Mouse (Mus musculus): ENCODE results near the gene Gm47959. TPM values are rescaled to one million over a fixed set of nuclear protein-coding genes. Genes with fewer than 3 reads are reported as not detected.
"Not testable (repeated sequence)": the region's sequence is repeated elsewhere in the genome, so short reads cannot be mapped to it uniquely, and the experiment has no call there.

The Gm47959 gene
- polyA plus RNA-seq (2015; fragmentation: Nextera tagmentation; extraction: Ambion mirVana), result not detected in 2 replicates

GRCm38 (mm10) chr1:83000306-83000705 lies at the start of gene Gm47959:
Gene Gm47959 (plus strand): TSS chr1:83000548.
- H3K9ac ChIP-seq; H3K4me2 ChIP-seq; H3K9me3 ChIP-seq; H3K4me1 ChIP-seq; H3K27ac ChIP-seq; H3K4me3 ChIP-seq; ATAC-seq (replicated peaks); H3K27me3 ChIP-seq (replicated peaks); H3K36me3 ChIP-seq (replicated peaks): not testable (repeated sequence)
- WGBS, result 96% methylated on average over 7 of the region's 9 CpGs

- H3K36me3 ChIP-seq (replicated peaks); H3K9me3 ChIP-seq; H3K4me2 ChIP-seq; H3K4me1 ChIP-seq; H3K27me3 ChIP-seq (replicated peaks); ATAC-seq (replicated peaks); H3K4me3 ChIP-seq; H3K9ac ChIP-seq; H3K27ac ChIP-seq: not testable (repeated sequence)
Measured at GRCm38 (mm10) chr1:82955913-82956312, 44.4 kb upstream of the Gm47959 start, which contains the start of gene Gm7544. Gene Gm7544 (minus strand): TSS chr1:82956013.

DNA sequence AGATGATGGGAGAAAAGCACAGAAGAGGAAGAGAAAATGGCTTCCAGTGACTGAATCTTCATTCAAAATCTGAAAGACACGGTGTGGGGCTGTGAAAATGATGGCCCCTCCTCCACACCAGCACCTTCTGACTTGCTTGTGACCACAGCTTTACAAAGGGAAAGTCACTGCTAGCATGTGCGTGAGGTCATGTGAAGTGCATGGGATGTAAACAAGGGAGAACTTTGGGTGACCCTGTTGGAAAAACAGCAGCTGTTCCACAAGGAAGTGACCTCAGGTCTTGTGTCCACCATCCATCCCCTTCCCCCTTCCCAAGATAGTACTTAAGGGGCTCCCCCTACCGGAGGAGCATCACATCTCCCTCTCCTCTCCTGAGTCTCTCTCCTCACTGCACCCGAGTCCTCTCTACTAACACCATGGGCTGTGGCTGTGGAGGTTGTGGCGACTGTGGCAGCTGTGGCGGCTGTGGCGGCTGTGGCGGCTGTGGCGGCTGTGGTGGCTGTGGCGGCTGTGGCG lies 40.4 kb upstream of the Gm47959 start, which contains the start of gene Gm47955:
TSS of gene Gm47955 (plus strand) at position 417 of the 516 bp plus-strand sequence.
- no peaks in the 10 kb centered on the region for H3K4me1 ChIP-seq
- no peaks in the 10 kb centered on the region for H3K9me3 ChIP-seq
- no peak within 1 kb of the TSS for H3K4me3 ChIP-seq
- WGBS, result 92% methylated on average over 11 of the region's 11 CpGs
- ATAC-seq (replicated peaks), result no peak
- H3K9ac ChIP-seq, result no peak within 1 kb of the TSS
- H3K36me3 ChIP-seq (replicated peaks), result no peaks in the 10 kb centered on the region
- no peak within 1 kb of the TSS for H3K27ac ChIP-seq
- H3K4me2 ChIP-seq, result no peak within 1 kb of the TSS
- H3K27me3 ChIP-seq (replicated peaks), result no peaks in the 10 kb centered on the region

DNA sequence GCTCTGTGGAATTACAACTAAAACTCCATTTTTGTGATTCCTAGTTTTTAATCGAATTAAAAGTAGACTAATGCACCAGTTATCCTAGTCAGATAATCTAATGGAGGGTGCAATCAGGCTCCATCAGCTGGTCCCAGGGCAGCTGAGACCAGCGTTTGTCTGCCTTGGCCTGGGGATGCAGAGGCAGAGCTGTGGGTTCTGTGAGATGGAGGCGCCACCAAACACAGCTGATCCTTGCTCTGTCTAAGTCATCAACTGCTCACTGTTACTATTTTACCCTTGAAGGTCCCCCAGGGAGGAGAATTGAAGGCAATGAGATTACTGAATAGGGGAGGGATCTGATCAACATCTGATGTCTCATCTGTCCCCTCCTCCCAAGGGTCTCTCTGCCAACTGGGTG lies 33.9 kb upstream of the Gm47959 start:
- Histone ChIP-seq H3K9me3 (no peaks in the 10 kb centered on the region), H3K4me3 (no peak overlapping the region), H3K27me3 (replicated peaks) (no peaks in the 10 kb centered on the region), H3K36me3 (replicated peaks) (no peaks in the 10 kb centered on the region), H3K9ac (no peak overlapping the region), H3K27ac (no peak overlapping the region), H3K4me1 (no peaks in the 10 kb centered on the region), H3K4me2 (no peak overlapping the region)
- WGBS, result 64% methylated on average over 3 of the region's 3 CpGs
- ATAC-seq (replicated peaks), result no peak

GRCm38 (mm10) chr1:82972046-82972445 lies 28.3 kb upstream of the Gm47959 start:
- Histone ChIP-seq H3K27me3 (replicated peaks) (no peaks in the 10 kb centered on the region), H3K4me2 (no peak overlapping the region), H3K9me3 (no peaks in the 10 kb centered on the region), H3K36me3 (replicated peaks) (no peaks in the 10 kb centered on the region), H3K4me1 (no peaks in the 10 kb centered on the region), H3K4me3 (no peak overlapping the region), H3K9ac (no peak overlapping the region), H3K27ac (0 out of 2 replicates have a peak overlapping the region, but pooled peaks have one; percentile 14)
- 0 out of 2 replicates have a peak, but pooled peaks have one; percentile 56 for ATAC-seq (replicated peaks)
- 42% methylated on average over 4 of the region's 4 CpGs for WGBS

DNA sequence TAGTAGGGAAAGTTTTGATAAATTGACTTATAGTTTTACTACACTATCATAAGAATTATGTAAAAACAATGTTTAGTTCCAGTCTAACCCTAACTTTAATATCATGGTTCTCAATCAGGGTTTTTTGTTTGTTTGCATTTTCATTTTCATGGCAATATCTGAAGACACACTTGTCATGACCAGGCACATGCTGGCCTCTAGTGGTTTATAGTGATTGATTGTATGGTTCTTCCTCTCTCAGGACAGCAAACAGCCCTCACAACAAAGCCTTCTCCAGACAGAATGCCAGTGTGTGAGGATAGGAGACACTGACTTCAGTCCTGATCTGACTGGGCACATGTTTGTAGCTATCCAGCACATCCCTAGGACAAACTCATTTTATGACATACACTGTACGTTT lies 27.1 kb upstream of the Gm47959 start:
- no peaks in the 10 kb centered on the region for H3K27me3 ChIP-seq (replicated peaks)
- no peak overlapping the region for H3K27ac ChIP-seq
- no peaks in the 10 kb centered on the region for H3K4me1 ChIP-seq
- no peaks in the 10 kb centered on the region for H3K9me3 ChIP-seq
- H3K4me2 ChIP-seq, result no peak overlapping the region
- WGBS, result 80% methylated on average over 1 of the region's 1 CpGs
- ATAC-seq (replicated peaks), result no peak
- no peak overlapping the region for H3K4me3 ChIP-seq
- no peaks in the 10 kb centered on the region for H3K36me3 ChIP-seq (replicated peaks)
- no peak overlapping the region for H3K9ac ChIP-seq

GRCm38 (mm10) chr1:82973901-82974300 lies 26.4 kb upstream of the Gm47959 start:
- Histone ChIP-seq H3K27ac (no peak overlapping the region), H3K9ac (no peak overlapping the region), H3K4me3 (no peak overlapping the region), H3K4me2 (no peak overlapping the region), H3K4me1 (no peaks in the 10 kb centered on the region), H3K27me3 (replicated peaks) (no peaks in the 10 kb centered on the region), H3K9me3 (no peaks in the 10 kb centered on the region), H3K36me3 (replicated peaks) (no peaks in the 10 kb centered on the region)
- ATAC-seq (replicated peaks), result no peak
- 65% methylated on average over 6 of the region's 6 CpGs for WGBS

- no peaks in the 10 kb centered on the region for H3K4me1 ChIP-seq
- H3K36me3 ChIP-seq (replicated peaks), result no peaks in the 10 kb centered on the region
- H3K27me3 ChIP-seq (replicated peaks), result no peaks in the 10 kb centered on the region
- no peak for ATAC-seq (replicated peaks)
- H3K27ac ChIP-seq, result no peak overlapping the region
- H3K4me2 ChIP-seq, result no peak overlapping the region
- no peak overlapping the region for H3K9ac ChIP-seq
- H3K9me3 ChIP-seq, result no peaks in the 10 kb centered on the region
- 90% methylated on average over 9 of the region's 9 CpGs for WGBS
- H3K4me3 ChIP-seq, result no peak overlapping the region
Measured at GRCm38 (mm10) chr1:82974342-82974741, 26.0 kb upstream of the Gm47959 start.

- Histone ChIP-seq H3K9me3 (no peaks in the 10 kb centered on the region), H3K4me2 (no peak overlapping the region), H3K36me3 (replicated peaks) (no peaks in the 10 kb centered on the region), H3K4me1 (no peaks in the 10 kb centered on the region), H3K4me3 (no peak overlapping the region), H3K9ac (no peak overlapping the region), H3K27me3 (replicated peaks) (no peaks in the 10 kb centered on the region), H3K27ac (no peak overlapping the region)
- no peak for ATAC-seq (replicated peaks)
- 91% methylated on average over 5 of the region's 5 CpGs for WGBS
Measured at GRCm38 (mm10) chr1:82975750-82976149, 24.6 kb upstream of the Gm47959 start.

- Histone ChIP-seq H3K4me3 (no peak overlapping the region), H3K27ac (no peak overlapping the region)
Measured at GRCm38 (mm10) chr1:82977840-82978239, 22.5 kb upstream of the Gm47959 start.

GRCm38 (mm10) chr1:82986738-82987137 lies 13.6 kb upstream of the Gm47959 start:
- no peak overlapping the region for H3K4me2 ChIP-seq
- WGBS, result 94% methylated on average over 6 of the region's 6 CpGs
- H3K4me3 ChIP-seq, result no peak overlapping the region
- H3K27me3 ChIP-seq (replicated peaks), result no peaks in the 10 kb centered on the region
- H3K9me3 ChIP-seq, result no peaks in the 10 kb centered on the region
- H3K36me3 ChIP-seq (replicated peaks), result no peaks in the 10 kb centered on the region
- H3K9ac ChIP-seq, result no peak overlapping the region
- ATAC-seq (replicated peaks), result no peak
- no peaks in the 10 kb centered on the region for H3K4me1 ChIP-seq
- no peak overlapping the region for H3K27ac ChIP-seq

More at GRCm38 (mm10) chr1:82977840-82978239, 22.5 kb upstream of the Gm47959 start:
- no peak overlapping the region for H3K4me2 ChIP-seq
- no peak for ATAC-seq (replicated peaks)
- no peaks in the 10 kb centered on the region for H3K36me3 ChIP-seq (replicated peaks)
- H3K27me3 ChIP-seq (replicated peaks), result no peaks in the 10 kb centered on the region
- no peak overlapping the region for H3K9ac ChIP-seq
- no peaks in the 10 kb centered on the region for H3K9me3 ChIP-seq
- no peaks in the 10 kb centered on the region for H3K4me1 ChIP-seq

GRCm38 (mm10) chr1:82987530-82988198 lies 12.7 kb upstream of the Gm47959 start:
- H3K9ac ChIP-seq, result no peak overlapping the region
- 40% methylated on average over 4 of the region's 4 CpGs for WGBS
- peak; percentile 88 for ATAC-seq (replicated peaks)

GRCm38 (mm10) chr1:82991062-82991461 lies 9.3 kb upstream of the Gm47959 start:
- 78% methylated on average over 4 of the region's 4 CpGs for WGBS
- Histone ChIP-seq H3K9me3 (no peaks in the 10 kb centered on the region), H3K36me3 (replicated peaks) (no peaks in the 10 kb centered on the region), H3K27me3 (replicated peaks) (no peaks in the 10 kb centered on the region), H3K9ac (no peak overlapping the region), H3K4me3 (no peak overlapping the region), H3K4me2 (no peak overlapping the region), H3K4me1 (no peaks in the 10 kb centered on the region), H3K27ac (no peak overlapping the region)
- no peak for ATAC-seq (replicated peaks)

More at GRCm38 (mm10) chr1:82987530-82988198, 12.7 kb upstream of the Gm47959 start:
- H3K9me3 ChIP-seq, result no peaks in the 10 kb centered on the region
- H3K4me2 ChIP-seq, result no peak overlapping the region
- no peaks in the 10 kb centered on the region for H3K27me3 ChIP-seq (replicated peaks)
- no peak overlapping the region for H3K4me3 ChIP-seq
- no peaks in the 10 kb centered on the region for H3K36me3 ChIP-seq (replicated peaks)
- H3K27ac ChIP-seq, result no peak overlapping the region
- no peaks in the 10 kb centered on the region for H3K4me1 ChIP-seq
